Mouse (Mus musculus) bone marrow macrophage, adult 2 months (primary cell): ENCODE measurements around the gene Sufu.

Source experiments
- CTCF ChIP-seq: IDR thresholded peaks from 2 replicates; pipeline ENCODE4 v1.5.1; 2012; ENCODE audit warnings: low read depth, mild to moderate bottlenecking, low read length, moderate library complexity
- POLR2A ChIP-seq: IDR thresholded peaks from 2 replicates; pipeline ENCODE4 v1.6.1; 2012; ENCODE audit warnings: mild to moderate bottlenecking, low read depth, low read length, borderline replicate concordance

DNA sequence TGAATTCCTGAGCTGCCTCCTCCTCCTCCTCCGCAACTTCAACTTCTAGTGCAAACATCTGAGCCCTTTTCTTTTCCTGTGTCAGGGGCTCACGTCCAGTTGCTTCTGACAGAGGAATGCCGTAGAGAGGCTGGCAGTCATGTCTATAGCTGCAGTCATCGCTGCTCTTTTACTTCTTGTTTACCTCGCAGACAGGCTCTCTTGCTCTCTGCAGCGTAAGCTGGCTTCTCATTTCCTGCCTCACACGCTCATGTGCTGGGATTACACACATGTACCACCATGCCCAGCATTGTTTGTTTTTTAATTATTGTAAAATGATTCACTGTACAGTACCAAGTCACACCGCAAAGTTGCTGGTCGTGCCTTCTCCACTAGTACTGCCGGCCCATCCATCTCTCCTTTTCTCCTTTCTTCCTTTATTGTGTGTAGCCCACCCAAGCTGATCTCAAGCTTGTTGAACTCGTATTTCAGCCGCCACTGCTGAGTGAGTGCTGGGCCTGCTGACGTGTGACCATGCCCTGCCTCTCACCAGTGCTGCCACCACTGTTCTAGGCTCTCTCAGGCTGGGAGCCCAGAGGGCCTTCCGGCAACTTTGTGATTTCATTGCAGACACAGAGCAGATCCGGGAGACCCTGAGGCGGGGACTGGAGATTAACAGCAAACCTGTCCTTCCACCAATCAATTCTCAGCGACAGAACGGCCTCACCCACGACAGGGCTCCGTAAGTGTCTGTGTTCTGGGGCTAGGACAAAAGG is 57.6 kb downstream of the Sufu start:
- TF ChIP-seq CTCF (no peak), POLR2A (no peak)
